Mouse (Mus musculus) intestine, postnatal 0 days (tissue): ENCODE data around the gene Enc1. TPM values are rescaled to one million over a fixed set of nuclear protein-coding genes. Genes with fewer than 3 reads are reported as not detected.

Source experiments
- ATAC-seq: fragments of 200-750 bp; cut with Nextera tagmentation; 2 replicates; pipeline ENCODE4 v1.8.0; 2017; ENCODE audit warnings: mild to moderate bottlenecking, moderate TSS enrichment, moderate library complexity
- H3K27ac ChIP-seq: fragments of 300-500 bp; sonication (generic); 2 replicates; pipeline ENCODE4 v1.5.1; 2014; ENCODE audit warnings: mild to moderate bottlenecking, low read depth, low read length, moderate library complexity
- H3K27me3 ChIP-seq: fragments of 300-500 bp; sonication (generic); replicated peaks from 2 replicates; pipeline ENCODE4 v1.6.1; 2014; ENCODE audit warnings: low read length, mixed read lengths; ENCODE audit not compliant: control insufficient read depth, insufficient read depth
- H3K36me3 ChIP-seq: fragments of 300-500 bp; sonication (generic); 2 replicates; pipeline ENCODE4 v1.6.1; 2014; ENCODE audit warnings: mild to moderate bottlenecking, moderate library complexity; ENCODE audit not compliant: control insufficient read depth, insufficient read depth
- H3K4me1 ChIP-seq: fragments of 300-500 bp; sonication (generic); replicated peaks from 2 replicates; pipeline ENCODE4 v1.6.1; 2014; ENCODE audit warnings: antibody characterized with exemption, low read length, mixed read lengths; ENCODE audit not compliant: control insufficient read depth, insufficient read depth
- H3K4me2 ChIP-seq: fragments of 300-500 bp; sonication (generic); replicated peaks from 2 replicates; pipeline ENCODE4 v1.6.1; 2014; ENCODE audit warnings: low read depth, mild to moderate bottlenecking, moderate library complexity
- H3K4me3 ChIP-seq: fragments of 300-500 bp; sonication (generic); 2 replicates; pipeline ENCODE4 v1.5.1; 2014; ENCODE audit warnings: low read depth, low read length
- H3K9ac ChIP-seq: fragments of 300-500 bp; sonication (generic); 2 replicates; pipeline ENCODE4 v1.6.1; 2014; ENCODE audit warnings: mild to moderate bottlenecking, low read depth, low read length
- H3K9me3 ChIP-seq: fragments of 300-500 bp; sonication (generic); 2 replicates; pipeline ENCODE4 v1.6.1; 2016; ENCODE audit warnings: mixed run types; ENCODE audit not compliant: control insufficient read depth
- CTCF ChIP-seq: sonication (generic); IDR thresholded peaks from 2 replicates; pipeline ENCODE4 v1.5.1; 2016; ENCODE audit warnings: low read depth, mild to moderate bottlenecking, control low read depth, antibody characterized with exemption, moderate library complexity
- WGBS: fragments of 180-500 bp; shearing (Covaris S2); extraction: QIAGEN DNeasy Blood & Tissue Kit; methylation state at CpG from one replicate; pipeline ENCODE4 v1.1.7; 2014; 5-methylcytosine and 5-hydroxymethylcytosine counted together
- polyA plus RNA-seq: library from polyadenylated mRNA; unstranded; fragments of >200 nt; fragmentation: Nextera tagmentation; extraction: Ambion mirVana; gene quantifications from 2 replicates; pipeline ENCODE4 v1.2.1, GENCODE M21; 2015

The Enc1 gene
- polyA plus RNA-seq, 1 experiment from 2014 or later: 2.3 TPM

- no peak overlapping the region; the same call in 1 of the 2 replicates for H3K27ac ChIP-seq
Measured at GRCm38 (mm10) chr13:97208112-97208478, 32.8 kb upstream of the Enc1 start.

DNA sequence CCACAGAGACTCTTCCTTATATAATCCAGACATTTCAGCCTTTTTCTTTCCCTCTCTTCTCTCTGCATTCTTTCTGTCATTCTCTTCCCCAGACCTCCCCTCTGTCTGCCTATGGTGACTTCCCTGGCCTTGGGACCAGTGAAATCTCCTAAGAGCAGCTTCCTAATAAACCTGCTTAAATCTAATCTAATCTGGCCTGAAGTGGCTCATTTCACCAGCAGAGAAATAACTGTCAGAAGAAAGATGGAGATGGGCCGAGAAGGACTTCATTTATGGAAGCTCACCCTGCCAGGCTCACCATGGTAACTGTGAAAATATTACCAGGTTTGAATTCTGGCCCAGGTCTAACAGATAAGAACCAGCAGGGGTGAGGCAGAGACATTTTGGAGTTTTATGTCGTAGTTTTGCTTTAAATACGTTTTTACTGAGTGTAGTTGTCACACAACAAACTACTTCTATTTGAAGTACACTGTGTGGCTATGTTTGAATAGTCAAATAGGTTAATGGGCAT, 32.4 kb upstream of the Enc1 start:
- no peak overlapping the region for H3K4me3 ChIP-seq
- TF ChIP-seq CTCF: no peak
- H3K4me1 ChIP-seq: peaks cover 4% of the 10 kb centered on the region; the same call in 1 of the 2 replicates
- H3K9ac ChIP-seq: no peak overlapping the region
- ATAC-seq: no peak
- no peaks in the 10 kb centered on the region for H3K27me3 ChIP-seq
- H3K27ac ChIP-seq: no peak overlapping the region; the same call in 1 of the 2 replicates
- no peaks in the 10 kb centered on the region for H3K9me3 ChIP-seq
- no peak overlapping the region for H3K4me2 ChIP-seq
- H3K36me3 ChIP-seq: no peaks in the 10 kb centered on the region
- WGBS: 66% methylated on average over 3 of the region's 3 CpGs

More at GRCm38 (mm10) chr13:97208112-97208478, 32.8 kb upstream of the Enc1 start:
- no peaks in the 10 kb centered on the region for H3K9me3 ChIP-seq
- H3K4me2 ChIP-seq: no peak overlapping the region
- H3K4me1 ChIP-seq: peaks cover 4% of the 10 kb centered on the region; the same call in 1 of the 2 replicates
- H3K9ac ChIP-seq: no peak overlapping the region
- no peak for TF ChIP-seq CTCF
- no peak overlapping the region for H3K4me3 ChIP-seq
- H3K36me3 ChIP-seq: no peaks in the 10 kb centered on the region
- ATAC-seq: no peak
- no peaks in the 10 kb centered on the region for H3K27me3 ChIP-seq
- 40% methylated on average over 7 of the region's 7 CpGs for WGBS

GRCm38 (mm10) chr13:97214583-97215268, 26.2 kb upstream of the Enc1 start:
- H3K4me2 ChIP-seq: no peak overlapping the region
- 73% methylated on average over 3 of the region's 3 CpGs for WGBS
- H3K36me3 ChIP-seq: no peaks in the 10 kb centered on the region

DNA sequence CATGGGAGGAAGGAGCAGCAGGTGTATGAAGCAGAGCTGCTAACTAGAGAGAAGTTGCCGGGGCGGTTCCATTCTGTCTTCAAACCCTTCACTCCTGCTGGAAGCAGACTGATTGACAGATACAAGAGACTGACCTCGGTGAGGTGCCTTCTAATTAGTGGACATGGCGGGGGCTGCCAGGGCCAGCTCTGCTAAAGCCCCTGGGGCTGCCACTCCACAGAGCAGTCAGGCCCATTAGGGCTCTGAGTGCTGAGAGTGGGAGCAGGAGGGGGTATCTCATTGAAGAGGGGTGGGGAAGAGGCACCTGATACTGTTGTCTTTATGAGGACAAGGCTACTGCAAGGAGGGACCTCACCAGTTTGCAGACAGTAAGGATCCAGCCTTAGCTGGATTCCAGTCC, 25.3 kb upstream of the Enc1 start:
- no peaks in the 10 kb centered on the region for H3K9me3 ChIP-seq
- no peak for ATAC-seq
- H3K27ac ChIP-seq: no peak overlapping the region
- 65% methylated on average over 4 of the region's 4 CpGs for WGBS
- H3K9ac ChIP-seq: no peak overlapping the region
- H3K36me3 ChIP-seq: no peaks in the 10 kb centered on the region
- H3K4me1 ChIP-seq: no peaks in the 10 kb centered on the region
- no peak overlapping the region for H3K4me3 ChIP-seq
- TF ChIP-seq CTCF: no peak
- no peak overlapping the region for H3K4me2 ChIP-seq
- no peaks in the 10 kb centered on the region for H3K27me3 ChIP-seq

More at GRCm38 (mm10) chr13:97214583-97215268, 26.2 kb upstream of the Enc1 start:
- Histone ChIP-seq H3K9ac (no peak overlapping the region), H3K4me3 (no peak overlapping the region), H3K9me3 (no peaks in the 10 kb centered on the region), H3K27ac (no peak overlapping the region), H3K4me1 (no peaks in the 10 kb centered on the region), H3K27me3 (no peaks in the 10 kb centered on the region)
- no peak for ATAC-seq
- TF ChIP-seq CTCF: no peak

DNA sequence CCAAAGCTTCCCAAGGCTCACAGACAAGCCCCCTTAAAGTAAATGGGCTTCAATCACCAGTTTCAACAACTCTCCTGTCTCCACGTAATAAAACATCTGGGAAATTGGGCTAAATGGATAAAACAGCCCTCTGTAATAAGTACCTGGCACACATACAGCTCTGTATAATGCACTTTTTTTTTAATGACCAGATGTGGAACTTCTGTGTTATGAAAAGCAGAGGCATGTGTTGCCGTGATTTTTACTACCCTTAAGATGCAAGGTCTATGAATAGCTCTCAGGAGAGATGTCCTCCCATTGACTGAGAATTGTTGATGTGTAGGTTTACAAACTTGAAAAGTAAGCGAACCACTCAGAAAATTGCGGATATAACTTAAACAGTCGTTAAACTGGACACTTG, 24.7 kb upstream of the Enc1 start:
- WGBS: 62% methylated on average over 5 of the region's 5 CpGs
- Histone ChIP-seq H3K36me3 (no peaks in the 10 kb centered on the region), H3K27me3 (no peaks in the 10 kb centered on the region), H3K27ac (no peak overlapping the region), H3K4me3 (no peak overlapping the region), H3K4me2 (no peak overlapping the region), H3K9me3 (no peaks in the 10 kb centered on the region), H3K9ac (no peak overlapping the region), H3K4me1 (no peaks in the 10 kb centered on the region)
- TF ChIP-seq CTCF: no peak
- ATAC-seq: no peak

GRCm38 (mm10) chr13:97220022-97220421, 20.9 kb upstream of the Enc1 start:
- Histone ChIP-seq H3K9ac (no peak overlapping the region), H3K27ac (no peak overlapping the region), H3K36me3 (no peaks in the 10 kb centered on the region), H3K4me2 (no peak overlapping the region), H3K4me1 (no peaks in the 10 kb centered on the region; the same call in 1 of the 2 replicates), H3K27me3 (no peaks in the 10 kb centered on the region), H3K4me3 (no peak overlapping the region), H3K9me3 (no peaks in the 10 kb centered on the region)
- no peak for TF ChIP-seq CTCF
- ATAC-seq: no peak
- WGBS: 96% methylated on average over 3 of the region's 3 CpGs
